Mouse (Mus musculus) retina, postnatal 7 days (tissue): Measurements from ENCODE around the gene Eftud2.

Source experiments
- DNase-seq: peaks from one replicate; pipeline ENCODE4 v3.0.0-alpha.2; 2012; ENCODE audit warnings: low read depth, low spot score

Eftud2 gene

DNA sequence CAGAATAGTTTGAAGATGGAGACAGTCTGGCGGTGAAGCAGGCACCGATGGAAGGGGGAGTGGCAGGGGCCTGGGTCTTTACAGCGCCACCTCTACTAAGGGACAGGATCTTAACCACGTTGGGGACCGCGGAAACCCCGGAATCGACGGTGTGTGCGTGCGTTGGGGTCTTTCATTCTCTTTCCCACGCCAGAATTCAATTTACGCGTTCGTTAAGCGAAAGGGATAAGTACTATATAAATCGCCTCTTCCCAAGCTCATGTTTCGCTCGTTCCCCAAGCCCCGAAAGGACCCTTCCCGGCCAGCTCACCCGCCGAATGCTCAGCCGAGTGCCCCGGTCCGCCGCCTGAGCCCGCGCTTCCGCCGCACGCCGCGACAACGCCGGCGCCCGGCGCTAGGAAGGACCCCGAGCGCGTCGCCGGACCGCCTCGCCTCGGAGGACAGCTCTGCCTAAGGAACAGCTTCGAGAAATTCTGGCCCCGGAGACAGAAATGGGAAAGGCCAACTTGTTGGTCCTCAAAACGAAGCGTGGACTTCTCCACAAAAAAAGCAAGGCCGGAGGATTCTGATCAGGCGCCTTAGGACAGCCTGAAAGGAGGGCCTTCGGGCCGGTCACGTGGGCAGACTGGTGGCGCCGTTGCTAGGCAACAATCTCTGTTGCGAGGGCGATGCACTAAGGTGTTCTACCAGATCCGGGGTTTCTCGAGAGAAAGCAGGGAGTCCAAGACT, at the start of gene Eftud2, which contains the start of gene Ccdc103:
Eftud2 (minus strand) TSS at position 401 of the 729 bp plus-strand sequence.
Ccdc103 (plus strand) TSS at position 620 of the 729 bp plus-strand sequence.
- peak; percentile 88 for DNase-seq

DNA sequence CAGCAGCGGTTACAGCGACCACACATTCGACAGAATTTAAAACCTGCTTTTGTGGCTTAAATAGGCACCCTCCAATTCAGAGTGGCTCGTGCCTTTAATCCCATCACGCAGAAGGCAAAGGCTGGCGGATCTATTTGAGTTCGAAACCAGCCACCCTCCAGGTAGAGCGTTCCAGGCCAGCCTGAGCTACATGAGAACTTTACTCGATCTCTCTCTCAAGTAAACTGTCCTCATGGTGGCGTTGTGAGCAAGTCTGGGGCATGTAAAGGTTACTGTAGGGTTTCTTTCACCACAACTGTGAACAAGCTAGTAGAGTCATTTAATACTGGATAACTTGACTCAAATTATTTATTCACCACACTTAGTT, 44.5 kb upstream of the Eftud2 start:
- DNase-seq = no peak

DNA sequence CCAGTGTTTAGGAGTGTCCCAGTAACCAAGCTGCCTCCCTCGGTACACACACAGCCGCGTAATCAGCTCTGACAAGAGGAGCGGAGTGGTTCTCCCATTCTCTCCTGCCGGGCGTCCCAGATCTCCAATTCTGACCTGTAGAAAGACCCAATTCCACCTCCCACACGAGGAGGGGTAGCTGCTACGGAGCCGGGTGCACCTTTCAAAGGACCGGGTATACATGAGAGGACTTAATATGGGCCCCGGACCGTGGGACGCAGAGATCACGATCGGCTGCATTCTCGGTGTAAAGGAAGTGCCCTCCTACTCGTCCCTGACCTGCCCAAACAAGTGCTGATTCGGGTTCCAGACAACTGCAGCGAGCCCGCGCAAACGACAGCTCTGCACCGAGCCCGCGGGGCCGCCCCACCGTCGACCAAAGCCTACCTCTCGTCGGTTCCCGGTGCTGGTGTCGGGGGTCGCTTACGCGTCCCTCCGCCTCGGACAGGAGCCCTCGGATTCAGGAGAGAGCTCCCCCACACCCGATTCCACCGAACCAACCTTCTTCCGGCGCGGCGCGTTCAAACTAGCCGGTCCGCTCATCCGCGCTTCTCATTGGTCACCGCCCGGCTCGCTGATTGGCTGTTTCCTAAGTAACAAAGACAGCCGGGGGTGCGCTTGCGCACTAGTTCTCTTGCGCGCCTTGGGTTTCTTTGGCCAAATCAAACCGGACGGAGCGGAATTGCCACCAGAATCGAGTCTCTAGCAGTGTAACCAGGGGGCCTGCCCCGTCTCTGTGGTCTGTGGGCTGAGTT, 44.0 kb upstream of the Eftud2 start, which contains the start of gene Kif18b:
Kif18b (minus strand) TSS at position 568 of the 794 bp plus-strand sequence.
- DNase-seq = peak; percentile 92

DNA sequence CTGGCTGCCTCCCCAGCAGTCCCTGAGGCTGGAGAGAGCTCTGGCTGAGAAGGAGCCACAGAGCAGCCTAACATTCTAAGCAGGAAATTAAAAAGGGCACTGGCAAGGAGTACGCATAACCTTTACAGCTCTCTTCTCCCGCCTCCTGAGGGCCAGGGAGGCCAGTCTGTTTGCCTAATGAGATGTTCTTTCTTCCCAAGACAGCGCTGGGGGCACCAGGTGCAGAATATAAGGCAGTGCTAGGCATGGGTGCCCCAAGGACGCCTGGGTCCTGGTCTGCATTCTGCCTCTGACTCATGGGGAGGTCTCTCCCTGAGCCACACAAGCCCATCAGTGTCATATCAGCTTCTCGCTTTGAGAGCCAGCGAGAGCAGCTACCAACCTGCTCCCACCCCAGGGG, 40.7 kb upstream of the Eftud2 start:
- no peak for DNase-seq

DNA sequence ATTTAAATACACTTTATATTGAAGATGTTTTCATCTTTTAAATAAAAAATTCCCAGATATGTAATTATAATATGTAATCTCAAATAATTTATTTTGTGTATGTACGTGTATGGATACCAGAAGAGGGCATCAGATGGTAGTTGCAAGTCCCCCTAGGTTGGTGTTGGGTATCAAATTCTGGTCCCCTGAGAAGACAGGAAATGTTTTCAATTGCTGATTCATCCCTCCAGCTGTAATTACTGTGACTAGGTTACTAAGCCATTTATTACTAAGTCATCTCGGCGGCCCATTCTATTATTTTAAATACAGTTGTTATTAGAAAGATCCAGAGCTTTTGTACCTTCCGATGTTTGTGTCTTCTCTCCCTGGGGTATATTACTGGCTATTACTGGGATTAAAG, 37.3 kb upstream of the Eftud2 start:
- DNase-seq = no peak

DNA sequence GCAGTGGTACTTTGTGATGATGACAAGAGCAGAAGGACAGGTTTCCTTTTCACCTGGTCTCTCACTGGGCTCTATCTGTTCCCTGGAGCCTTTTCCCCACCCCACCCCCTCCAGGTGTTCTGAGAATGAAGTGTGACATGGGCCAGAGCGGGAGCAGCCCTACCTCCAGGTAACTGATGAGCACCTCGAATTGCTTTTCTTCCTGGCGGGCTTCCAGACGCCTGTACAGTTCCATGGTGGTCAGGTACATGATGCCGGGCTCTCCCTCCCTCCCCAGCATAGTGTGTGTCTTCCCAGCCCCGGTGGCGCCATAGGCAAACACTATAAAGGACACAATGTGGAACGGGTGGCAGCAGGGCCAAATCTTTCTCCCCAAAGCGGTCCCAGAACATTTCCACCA, 34.6 kb upstream of the Eftud2 start:
- DNase-seq = no peak

DNA sequence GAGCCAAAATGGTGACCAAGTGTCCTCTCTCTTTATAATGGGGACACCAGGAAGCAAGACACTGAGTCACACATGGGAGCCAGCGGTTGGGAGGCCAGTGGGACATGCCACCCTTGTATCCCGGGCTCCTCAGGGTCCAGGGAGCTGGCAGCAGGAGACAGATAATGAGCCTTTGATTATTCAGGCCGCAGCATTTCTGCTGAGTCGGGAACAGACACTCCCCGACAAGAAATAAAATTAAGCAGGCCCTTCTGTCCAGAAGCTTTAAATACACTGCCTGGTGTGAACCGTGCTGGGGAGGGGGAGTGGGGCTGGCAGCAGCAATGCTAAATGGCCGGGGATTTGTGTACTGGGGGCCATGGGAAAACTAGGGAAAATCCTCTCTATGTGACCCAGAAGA, 30.6 kb upstream of the Eftud2 start:
- no peak for DNase-seq

DNA sequence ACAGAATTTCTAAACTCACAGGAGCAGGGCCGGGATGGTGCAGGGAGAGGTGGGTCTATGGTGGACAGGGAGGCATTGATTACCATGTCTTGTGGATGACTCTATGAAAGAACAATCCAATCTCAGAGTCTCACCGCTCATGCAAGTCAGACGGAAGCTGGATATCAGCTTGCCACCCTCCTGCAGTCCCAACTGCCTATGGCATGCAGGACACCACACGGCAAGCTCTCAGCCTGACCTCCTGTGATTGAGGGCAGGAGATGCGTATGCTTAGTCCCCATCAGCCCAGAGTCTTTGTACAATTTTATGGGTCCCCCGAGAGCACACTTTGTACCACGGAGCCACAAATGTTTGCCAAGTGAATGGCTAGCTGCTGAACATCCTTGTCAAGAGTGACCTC, 22.9 kb upstream of the Eftud2 start:
- no peak for DNase-seq

DNA sequence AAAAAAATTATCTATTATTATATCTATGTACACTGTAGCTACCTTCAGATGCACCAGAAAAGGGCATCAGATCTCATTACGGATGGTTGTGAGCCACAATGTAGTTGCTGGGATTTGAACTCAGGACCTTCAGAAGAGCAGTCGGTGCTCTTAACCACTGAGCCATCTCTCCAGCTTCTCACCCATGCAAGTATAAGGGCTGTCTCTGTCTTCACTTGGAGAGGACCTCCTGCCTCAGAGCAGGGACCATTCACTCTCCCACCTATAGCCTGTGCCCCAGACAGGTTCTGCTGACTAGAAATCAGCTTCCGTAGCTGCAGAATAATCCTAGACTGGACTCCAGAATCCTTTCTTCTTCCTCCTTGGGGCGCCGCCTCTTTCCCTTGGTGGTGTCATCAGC, 21.3 kb upstream of the Eftud2 start:
- DNase-seq = no peak

DNA sequence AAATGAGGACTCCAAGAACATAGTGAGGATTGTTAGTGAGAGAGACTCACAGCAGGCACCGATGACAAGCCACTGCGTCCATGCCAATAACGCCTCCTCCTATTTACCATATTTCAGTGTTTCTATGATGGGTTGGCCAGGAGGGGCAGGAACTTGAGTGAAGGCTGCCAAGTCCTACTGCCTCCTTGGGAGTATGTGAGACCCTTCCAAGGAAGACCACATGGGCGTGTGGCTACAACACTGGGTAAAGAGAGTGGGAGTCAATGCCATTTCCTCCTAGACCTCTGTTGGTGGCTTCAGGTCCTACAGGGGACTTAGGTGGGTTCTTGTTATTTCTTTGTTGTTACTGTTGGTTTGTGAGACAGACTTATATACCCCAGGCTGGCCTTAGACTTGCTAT, 20.4 kb upstream of the Eftud2 start:
- DNase-seq = no peak

DNA sequence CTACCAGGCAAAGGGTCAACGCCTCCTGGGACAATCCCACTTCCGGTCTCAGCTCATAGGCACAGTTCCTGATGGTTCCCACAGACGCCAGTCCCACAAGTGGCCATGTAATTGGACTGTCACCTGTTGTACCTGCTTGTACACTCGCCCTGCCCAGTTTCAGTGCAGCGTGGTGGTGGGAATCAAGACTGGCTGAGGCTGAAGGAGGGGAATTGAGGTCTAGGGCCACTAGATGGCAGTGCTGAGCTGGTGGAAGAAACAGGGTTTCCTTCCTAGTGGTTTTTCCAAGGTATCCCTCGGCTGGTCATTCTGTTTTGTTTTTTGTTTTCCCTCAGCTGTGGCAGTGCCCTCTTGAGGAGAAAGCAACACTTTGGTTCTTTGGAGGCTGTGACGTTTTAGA, 20.0 kb upstream of the Eftud2 start, which contains the start of gene Gfap:
Gfap (minus strand) TSS at position 150 of the 400 bp plus-strand sequence.
- peak; percentile 75 for DNase-seq

DNA sequence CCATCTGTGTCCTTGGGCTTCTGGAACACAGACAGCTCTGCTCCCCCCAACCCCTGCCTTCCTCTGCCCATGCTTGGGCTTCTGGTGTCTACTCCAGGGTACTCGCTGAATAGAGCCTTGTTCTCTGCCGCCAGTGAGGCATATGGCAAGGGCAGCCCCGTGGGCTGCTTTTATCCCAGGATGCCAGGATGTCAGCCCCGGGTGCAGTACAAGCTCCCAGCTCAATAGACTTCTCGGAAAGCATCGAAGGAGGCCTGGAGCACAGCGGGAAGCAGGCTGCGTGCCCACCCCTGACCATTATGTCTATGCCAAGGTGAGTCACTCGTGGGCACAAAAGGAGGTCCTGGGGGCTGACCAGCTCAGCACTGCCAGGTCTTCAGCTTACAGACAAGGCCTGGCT, 17.6 kb upstream of the Eftud2 start:
- DNase-seq = no peak

DNA sequence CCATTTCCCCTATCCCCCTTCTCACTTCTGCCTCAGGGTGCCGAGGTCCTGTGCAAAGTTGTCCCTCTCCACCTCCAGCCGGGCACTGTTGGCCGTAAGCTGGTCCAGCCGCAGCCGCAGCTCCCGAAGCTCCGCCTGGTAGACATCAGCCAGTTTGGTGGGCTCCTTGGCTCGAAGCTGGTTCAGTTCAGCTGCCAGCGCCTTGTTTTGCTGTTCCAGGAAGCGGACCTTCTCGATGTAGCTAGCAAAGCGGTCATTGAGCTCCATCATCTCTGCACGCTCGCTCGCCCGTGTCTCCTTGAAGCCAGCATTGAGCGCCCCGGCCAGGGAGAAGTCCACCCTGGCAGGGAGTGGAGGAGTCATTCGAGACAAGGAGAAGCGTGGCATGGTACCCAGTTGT, 15.9 kb upstream of the Eftud2 start:
- DNase-seq = no peak

DNA sequence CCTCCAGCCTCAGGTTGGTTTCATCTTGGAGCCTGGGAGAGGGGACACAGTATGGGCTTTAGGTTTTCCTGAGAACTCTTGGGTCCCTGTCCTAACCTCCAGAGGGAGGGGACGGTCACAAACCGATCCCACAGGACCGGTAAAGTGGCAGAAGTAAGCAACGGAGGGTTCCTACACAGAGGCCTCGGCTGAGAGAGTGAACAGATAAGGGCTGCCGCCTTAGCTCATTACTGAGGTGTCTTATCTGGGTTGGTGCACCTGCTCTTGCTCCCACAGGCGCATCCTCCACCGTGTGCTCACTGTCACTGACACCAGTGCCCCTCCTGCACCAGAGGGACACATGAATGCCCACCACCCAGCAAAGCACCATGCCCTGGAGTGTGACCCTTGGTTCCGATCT, 15.0 kb upstream of the Eftud2 start:
- no peak for DNase-seq

DNA sequence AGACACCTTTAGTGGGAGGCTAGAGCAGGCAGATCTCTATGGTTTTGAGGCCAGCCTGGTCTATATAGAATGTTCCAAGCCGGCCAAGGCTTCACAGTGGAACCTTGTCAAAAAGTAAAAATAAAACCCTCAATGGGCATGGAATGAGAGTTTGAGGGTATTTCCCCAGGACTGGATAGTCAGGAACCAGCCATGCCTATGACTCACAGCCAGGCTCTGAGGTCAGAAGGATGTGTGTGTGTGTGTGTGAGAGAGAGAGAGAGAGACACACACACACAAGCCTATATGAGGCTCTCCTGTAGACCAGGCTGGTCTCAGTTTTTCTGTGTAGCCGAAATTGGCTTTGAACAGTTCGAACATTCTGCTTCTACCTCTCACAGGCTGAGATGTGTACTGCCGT, 13.9 kb upstream of the Eftud2 start:
- no peak for DNase-seq

DNA sequence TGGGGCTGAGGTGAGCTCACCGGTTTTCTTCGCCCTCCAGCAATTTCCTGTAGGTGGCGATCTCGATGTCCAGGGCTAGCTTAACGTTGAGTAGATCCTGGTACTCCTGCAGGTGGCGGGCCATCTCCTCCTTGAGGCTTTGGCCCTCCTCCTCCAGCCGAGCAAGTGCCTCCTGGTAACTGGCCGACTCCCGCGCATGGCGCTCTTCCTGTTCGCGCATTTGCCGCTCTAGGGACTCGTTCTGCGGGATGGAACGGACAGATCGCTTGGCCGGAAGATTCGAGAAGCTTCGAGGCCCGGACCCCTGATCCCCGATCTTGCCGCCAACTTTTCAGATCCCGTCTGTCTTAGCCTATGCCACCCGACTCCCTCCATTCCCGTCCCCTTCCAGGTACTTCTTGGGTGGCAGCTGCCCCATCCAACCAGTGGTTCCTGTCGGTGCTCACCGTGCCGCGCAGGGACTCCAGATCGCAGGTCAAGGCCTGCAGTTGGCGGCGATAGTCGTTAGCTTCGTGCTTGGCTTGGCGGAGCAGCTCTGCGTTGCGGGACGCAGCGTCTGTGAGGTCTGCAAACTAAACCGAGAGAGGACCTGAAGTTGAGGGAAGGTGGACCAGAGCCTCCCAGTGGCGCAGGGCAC, 12.3 kb upstream of the Eftud2 start:
- no peak for DNase-seq

DNA sequence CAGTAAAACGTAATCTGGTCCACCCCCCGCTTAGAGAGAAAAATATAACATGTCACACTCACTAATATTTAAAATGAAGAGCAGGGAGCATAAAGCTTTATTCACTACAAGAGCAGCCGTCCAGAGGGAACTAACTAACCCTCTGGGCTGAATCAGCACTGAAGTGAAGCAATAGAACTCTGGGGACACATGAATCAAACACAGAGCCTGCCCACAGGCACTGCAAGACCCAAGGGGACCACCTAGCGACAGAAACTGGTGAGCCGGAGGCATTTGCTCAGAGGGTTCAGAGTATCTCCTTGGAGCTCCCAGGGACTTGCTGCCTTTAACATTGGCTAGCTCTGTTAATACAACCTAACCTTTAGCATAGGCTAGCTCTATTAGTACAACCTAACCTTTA, 9.3 kb upstream of the Eftud2 start:
- no peak for DNase-seq

DNA sequence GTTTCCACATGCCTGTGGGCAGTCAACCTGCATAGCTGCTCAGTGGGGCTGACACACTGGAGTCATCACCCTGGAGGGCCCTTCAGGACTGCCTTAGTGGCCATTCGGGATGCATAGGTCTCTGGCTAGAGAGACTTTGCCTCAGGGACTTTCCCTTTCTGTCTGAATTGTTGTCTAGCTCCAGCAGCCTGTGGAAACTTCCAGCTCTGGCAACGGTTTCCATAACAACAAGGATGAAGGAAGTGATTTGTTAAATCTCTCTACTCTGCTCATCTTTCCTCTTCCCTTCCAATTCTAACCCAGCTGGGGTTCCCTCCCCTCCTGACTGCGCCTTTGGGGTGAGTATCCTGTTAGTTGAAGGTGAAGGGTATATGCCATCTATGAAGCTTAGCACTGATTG, 7.3 kb upstream of the Eftud2 start:
- no peak for DNase-seq

DNA sequence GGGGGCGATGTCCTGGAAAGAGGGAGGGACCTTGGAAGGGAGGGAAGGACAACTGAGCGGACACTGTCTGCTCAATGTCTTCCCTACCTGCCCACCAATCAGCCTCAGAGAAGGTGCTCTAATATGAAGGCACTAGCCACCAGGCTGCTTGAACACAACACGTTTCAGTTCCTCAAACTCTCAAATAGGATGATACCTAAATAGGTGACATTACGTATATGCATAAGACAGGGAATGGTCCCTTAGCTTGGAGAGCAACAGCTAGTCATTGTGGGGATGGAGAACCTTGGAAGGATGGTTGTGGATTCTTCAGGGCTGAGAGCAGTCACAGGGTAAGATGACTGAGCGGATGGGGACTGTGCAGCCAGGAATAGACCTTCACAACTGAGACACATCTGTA, 6.6 kb upstream of the Eftud2 start:
- no peak for DNase-seq

DNA sequence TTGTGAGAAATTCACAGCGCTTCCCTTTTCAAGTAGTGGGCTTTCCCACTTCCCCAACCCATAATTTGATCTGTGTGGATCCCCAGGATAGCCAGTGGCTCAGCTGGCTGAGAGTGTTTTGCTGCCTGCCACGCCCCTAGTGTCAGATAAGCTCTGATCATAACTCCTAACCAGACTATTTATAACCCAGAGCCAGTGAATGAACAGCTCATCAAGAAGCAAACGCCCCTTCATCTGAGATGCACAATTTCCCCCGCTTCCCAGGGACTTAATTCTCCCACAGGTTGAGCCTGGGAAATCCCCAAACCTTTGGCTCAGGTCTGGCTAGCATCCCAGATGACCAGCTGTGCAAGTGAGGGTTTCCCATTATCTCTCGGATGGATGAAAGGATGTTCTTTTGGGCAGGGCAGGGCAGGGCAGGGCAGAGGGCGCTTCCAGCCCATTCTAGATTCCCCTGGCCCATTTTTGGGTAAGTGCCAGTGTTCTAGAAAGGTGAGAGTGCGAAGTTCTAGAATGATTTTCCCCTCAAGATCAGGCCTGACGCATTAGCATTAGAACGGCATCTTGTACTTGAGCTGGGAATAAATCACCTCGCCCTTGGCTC, 3.9 kb upstream of the Eftud2 start, which contains the start of gene Fam187a:
Fam187a (plus strand) TSS at position 554 of the 604 bp plus-strand sequence.
- no peak for DNase-seq

DNA sequence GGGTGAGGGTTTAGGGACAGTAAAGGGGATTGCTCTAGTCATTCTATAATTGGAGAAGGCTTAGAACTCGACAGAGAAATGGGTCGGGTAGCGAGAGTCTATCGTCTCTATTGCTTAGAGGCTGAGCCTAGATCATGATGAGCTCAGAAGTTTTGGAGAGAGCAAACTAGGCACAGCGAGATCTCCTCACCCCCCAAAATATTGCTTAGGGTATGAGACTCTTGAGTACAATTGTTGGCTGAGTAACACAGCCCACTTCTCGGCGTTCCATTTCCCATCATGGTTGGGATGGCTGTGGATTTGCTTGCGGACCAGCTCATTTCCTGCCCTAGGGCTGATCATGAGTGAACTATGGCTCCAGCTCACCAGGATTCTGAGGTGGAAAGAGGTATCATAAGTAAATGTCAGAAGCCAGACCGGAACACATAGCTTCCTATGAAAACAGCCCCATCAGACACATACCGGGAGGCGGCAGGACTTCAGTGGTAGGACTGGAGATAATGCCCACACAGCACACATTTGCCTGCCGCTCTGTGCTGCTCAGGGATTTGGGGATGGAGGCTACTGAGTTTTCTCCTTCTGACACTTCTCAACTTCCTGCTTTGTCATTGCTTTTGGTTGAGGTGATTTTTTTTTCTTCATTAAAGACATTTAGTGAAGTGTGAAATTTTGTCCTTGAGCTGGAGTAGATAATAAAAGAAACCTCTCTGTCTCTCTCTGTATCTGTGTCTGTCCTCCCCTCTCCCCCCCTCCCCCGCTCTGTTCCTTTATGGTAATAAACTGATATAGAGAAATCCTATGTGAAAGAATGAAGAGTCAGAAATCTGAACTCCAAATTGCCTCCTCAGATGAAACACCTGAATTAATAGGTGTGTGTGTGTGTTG, 771 bp upstream of the Eftud2 start:
- DNase-seq = no peak
